Mouse (Mus musculus): ENCODE measurements around the gene Wdr1. TPM values are rescaled to one million over a fixed set of nuclear protein-coding genes. Genes with fewer than 3 reads are reported as not detected.

The Wdr1 gene
- polyA plus RNA-seq, 1 experiment from 2014 or later, result 222 TPM

DNA sequence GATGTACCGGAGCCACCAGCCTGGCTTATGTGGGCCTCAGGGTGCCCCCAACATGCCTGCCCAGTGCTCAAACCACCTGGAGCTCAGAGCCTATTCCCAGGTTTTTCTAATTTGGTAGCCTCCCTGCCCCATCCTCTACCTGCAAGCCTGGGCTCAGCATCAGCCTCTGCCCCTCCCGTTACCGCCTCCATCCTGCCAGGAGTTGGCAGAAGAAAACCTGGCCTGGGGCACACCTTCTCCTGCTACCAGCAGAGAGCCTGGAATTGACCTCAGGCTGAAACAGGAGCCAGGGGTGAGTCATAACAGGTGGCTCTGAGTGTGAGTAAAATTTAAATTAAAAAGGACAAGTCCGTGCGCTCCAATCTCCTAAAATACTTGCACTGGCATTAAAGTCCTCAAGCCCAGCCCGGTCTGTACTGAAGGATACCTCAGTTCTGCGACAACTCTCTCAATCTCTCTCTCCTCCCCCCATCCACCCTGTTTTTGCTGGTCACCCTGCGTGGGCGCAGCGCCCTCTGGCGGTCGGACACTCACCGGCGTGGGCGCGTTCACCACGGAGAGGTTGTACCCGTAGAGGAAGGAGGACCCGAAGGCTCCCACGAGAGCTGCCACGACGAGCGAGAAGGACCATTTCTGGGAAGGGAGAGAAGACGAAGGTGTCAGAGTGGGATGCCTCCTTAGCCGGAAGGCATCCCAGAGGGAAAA, 86.0 kb downstream of the Wdr1 start:
- no peak overlapping the region for H3K27ac ChIP-seq
- no peak overlapping the region for H3K4me2 ChIP-seq
- WGBS, result 78% methylated on average over 25 of the region's 25 CpGs
- no peak overlapping the region for H3K9ac ChIP-seq
- ATAC-seq (ENCODE audit: insufficient number of reproducible peaks, low FRiP score, low TSS enrichment, low read depth), result no peak
- peaks cover 16% of the 10 kb centered on the region for H3K4me1 ChIP-seq
- H3K9me3 ChIP-seq, result no peaks in the 10 kb centered on the region
- no peaks in the 10 kb centered on the region for H3K27me3 ChIP-seq
- H3K4me3 ChIP-seq, result no peak overlapping the region
- no peaks in the 10 kb centered on the region for H3K36me3 ChIP-seq

Other genes with a start within 250 kb of the Wdr1 start
- gene Drd5, start 243.9 kb downstream of the Wdr1 start, polyA plus RNA-seq (2015; fragmentation: Nextera tagmentation; extraction: Ambion mirVana), result 0.10 TPM in 1 of 2 replicates, not detected in the other
- gene Slc2a9, start 60.1 kb downstream of the Wdr1 start, polyA plus RNA-seq (2015; fragmentation: Nextera tagmentation; extraction: Ambion mirVana), result 0.35 and 0.68 TPM in 2 replicates
- 17.5 and 17.6 TPM in 2 replicates for gene Zfp518b, start 121.6 kb upstream of the Wdr1 start, polyA plus RNA-seq (2015; fragmentation: Nextera tagmentation; extraction: Ambion mirVana)